Mouse (Mus musculus) kidney, postnatal 25 days (tissue): ENCODE results near the gene Adamts18.

ENCODE experiments used
- DNase-seq, 2 experiments: peaks; one replicate each; pipeline ENCODE4 v3.0.0; 2021; ENCODE audit warnings: mixed read lengths in 2 of 2

Adamts18 gene

DNA sequence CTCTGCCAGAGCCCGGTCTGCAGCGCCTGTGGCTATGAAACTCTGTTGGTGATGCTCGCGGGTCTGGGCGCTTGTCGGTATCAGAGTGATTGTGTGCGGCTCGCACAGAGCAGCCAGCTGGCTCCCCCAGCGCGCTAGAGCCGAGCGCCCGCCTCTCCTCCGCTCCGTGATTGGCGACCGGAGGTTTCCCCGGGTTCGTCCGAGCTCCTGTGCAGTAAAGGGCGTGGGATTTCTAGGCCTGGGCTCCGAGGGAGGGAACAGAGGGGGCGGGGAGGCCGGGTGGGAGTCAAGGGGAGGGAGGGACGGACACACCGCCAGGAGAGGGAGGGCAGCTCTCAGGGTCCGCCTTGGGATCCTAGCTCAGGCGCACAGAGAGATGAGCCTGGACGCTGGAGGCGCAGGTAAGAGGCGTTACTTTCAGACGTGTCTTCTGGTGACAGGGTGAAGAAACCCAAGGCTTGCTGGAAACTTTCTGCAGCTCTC lies at the start of gene Adamts18:
Gene Adamts18 (minus strand): TSS at position 86 of the 483 bp plus-strand sequence.
- peak in 1 of 2 experiments; percentile 6 for DNase-seq

DNA sequence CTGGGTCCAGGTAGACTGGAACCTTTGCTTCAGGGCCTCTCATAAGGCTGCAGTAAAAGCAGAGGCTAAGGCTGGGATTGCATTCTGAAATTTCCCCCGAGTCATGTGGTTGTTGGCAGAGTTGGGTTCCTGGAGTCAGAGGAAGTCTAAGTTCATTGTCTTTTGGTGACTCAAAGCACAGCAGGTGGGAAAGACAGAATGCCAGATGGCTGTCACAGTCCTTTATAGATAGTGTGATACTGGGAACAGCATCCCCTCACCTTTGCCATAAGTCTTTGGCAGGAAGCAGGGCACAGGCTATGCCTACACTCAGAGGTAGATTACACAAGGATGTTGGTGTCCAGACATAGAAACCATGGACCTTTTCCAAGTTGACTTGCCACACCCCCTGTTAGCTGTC lies 47.9 kb upstream of the Adamts18 start:
- no peak for DNase-seq

DNA sequence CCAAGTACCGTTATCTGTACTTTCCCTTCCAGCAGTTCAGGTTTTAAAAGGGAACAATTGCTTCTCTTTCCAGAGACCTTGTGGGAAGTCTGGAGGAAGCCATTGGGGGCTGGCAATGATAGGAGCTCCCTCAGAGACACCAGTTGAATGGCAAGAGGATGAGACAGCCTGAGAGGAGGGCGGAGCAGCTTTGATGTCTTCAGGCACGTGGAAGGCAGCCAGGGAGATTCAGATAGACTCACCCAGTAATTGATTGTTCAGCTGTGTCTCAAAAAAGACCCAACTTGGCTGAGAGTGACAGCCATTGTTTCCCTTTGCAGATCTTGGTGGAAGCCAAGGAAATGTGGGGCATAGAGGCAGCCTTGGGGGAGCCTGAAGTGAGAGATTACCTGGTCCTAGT lies 42.8 kb upstream of the Adamts18 start:
- no peak for DNase-seq

DNA sequence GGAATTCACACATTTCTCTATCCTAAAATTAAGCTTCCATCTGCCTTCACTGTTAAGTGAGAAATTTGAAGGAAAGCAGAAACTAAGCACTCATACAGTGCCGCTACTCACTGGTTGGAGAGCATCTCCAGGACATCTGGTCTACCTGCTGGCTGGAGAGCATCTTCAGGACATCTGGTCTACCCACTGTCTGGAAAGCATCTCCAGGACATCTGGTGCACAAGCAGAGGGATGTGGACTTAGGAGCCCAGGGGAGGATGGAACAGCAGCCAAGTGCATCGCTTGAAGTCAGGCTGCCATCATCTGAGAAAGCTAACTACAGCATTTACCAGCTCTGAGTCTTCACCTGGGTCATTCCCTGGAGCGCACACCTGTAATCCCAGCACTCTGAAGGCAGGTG lies 38.0 kb upstream of the Adamts18 start:
- DNase-seq = no peak

DNA sequence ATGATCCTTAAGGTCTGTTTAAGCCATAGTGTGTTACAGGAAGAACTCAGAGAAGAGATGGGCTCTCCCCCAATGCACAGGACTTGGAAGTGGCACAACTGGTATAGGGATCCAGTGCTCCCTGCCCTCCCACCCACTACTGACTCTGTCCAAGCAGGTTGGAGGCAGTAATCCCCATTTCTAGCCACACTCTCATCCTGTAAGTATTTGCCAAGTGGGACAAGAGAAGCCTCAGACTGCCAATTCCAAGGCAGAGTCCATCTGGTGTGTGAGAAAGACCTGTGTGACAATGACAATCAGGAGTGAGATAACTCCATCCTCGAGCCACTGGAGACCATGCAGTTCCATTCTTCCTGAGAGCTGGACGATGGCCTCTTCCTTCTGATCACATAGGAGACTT lies 36.6 kb upstream of the Adamts18 start:
- no peak for DNase-seq

DNA sequence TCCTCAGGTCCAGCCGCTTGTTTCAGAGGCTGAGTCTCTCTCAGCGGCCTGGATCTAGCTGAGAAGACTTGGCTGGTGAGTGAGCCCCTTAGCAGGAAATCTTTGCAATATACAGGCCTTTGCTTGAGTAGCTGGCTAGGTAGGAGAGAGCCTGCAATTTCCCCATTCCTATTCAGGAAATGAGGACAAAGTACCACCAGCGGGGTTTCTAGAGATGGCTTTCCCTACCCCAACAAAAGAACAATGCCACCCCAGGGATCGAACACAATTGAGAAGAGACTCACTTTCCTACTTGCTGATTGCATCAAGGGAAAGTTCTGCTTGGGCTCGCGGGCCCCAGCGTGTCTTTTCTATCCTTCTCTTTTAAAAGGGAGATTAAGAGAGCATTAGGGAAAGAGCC lies 35.5 kb upstream of the Adamts18 start:
- DNase-seq = no peak

DNA sequence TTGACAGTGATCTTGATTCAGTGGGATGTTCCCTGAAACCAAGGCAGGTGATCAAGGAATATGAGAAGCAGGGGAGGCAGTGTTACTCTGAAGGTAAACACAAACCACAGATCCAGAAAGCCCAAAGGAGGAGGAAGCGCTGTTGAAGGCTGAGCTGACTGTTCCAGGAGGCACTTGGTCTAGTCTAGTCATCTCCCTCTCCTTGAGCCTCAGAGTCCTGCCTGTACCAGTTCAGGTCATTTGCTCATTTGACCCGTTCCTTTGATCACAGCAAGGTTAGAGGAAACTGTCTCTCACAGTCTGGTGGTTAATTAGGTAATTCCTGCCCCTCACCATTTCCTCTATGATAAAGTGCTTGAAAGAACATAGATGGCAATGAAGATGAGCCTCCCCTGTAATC lies 34.0 kb upstream of the Adamts18 start:
- no peak for DNase-seq

DNA sequence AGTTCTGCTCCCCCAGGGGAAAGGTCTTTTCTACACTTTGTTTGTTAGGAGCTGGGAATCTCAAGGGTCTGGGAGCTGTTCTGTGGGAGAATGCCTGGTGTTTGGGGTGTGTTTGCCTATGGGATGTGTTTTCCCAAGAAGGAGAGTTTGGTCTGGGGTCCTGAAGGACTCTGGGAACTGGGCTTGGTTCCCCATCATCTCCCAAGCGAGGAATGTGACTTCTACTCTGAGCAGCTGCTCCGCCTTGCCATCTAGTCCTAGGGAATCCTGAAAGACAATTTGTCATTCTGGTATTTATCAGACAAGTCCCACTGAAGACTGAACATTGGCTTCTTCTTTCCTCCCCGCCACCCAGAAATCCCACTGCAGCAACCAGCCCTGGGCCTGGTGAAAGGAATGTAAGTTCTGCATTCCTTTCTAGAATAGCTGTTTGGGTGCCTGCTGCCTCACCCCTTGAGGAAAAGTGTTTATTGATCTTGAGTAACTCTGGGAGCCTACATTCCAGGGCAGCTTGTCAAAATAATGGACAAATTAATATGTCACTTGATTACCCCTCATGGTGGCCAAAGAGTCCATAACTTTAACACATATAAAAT lies 30.0 kb upstream of the Adamts18 start:
- DNase-seq = no peak

DNA sequence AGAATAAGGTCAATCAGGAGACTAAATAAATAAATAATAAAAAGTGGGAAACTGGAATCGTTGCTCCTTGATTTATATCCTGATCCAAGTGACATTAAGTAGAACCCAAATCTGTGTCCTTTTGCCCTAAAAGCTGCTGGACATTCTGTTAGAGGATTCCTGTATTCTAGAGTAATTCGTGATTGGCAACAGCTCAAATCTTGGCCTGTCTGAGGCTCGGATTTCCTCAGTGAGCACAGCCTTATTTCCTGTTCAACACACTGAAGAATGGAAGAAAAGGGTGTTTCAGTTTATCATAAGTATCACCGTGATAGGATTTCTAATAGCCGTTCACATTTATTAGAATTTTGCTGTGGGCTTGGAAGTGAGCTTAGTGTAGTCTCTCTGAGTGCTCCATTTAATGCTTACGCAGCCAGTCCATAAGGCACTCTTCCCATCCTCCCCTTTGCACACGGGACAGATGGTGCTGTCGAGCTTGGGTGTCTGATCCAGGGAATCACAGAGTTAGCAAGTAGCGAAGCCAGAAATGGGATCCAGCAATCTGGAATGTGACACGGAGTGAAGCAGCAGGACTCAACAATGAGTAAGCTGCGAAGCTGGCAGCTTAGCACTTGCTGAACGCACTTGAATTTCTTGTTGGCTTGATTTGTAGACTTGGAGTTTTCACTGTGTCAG lies 25.0 kb upstream of the Adamts18 start:
- no peak for DNase-seq

DNA sequence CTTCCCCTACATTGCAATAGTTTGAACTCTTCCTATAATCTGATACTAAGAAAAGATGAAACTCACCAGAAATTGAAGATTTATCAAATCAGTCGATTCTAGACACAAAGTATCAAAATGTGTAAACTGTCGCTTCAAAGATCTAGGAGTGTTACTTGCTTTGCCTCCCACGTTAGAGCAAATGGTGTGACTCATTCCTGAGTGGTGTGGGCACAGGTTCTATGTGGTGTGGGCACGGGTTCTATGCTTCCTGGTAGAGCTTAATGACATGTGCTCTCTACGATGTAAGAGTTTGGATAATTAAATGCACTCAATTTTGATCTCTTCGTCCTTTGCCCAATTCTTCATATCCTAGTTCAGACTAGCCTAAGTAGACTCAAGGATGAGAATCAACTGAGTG lies 23.9 kb upstream of the Adamts18 start:
- no peak for DNase-seq

DNA sequence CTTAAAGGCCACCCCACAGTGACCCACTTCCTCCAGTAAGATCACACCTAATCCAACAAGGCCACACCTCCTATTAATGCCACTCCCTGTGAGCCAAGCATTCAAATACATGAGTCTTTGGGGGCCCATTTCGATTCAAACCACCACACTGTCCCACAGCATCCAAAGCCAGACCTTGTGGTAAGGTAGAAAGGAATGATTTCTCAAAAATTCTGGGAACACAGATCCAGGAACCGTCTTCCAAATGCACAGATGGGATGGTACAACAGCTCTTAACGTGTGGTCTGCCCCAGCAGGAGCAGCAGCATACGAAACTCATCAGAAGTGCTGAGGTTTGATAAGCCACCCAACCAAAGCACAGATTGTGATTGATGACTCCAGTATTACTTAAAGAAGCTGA lies 18.0 kb upstream of the Adamts18 start:
- DNase-seq = no peak

DNA sequence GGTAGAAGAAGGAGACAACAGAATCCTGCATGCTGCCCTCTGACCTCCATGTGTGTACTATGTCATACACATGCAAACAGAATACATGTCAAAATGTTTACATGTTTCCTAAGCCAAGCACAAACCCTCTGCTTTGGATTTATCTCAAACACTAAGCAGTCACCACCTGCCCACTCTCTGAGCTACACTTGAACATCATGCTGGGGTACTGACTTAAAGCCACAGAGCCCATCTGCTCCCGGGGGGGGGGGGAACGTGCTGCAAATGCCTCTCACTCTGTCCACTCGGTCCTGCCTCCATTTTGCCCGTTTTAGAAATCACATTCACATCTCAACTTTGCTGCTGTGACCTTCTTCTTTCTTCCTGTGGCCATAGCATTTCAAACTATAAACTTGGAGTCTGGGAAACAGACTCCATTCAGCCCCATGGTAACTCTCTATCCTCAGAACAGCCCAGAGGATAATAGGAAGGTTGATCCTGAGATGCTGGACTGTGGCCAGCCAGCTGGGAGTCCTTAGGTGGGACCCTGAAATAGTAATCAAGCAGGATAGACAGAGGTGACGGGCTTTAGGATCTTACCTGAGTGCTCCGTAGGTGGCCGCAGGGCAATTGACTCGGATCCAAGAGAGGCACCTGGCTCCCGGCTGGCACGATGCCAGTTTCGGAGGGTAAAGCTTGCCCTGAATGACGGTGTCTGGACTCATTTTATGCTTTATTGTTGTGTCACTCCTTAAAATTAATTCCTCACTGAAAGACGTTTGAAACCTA lies 17.0 kb upstream of the Adamts18 start:
- DNase-seq = peak; percentile 58 to 61

DNA sequence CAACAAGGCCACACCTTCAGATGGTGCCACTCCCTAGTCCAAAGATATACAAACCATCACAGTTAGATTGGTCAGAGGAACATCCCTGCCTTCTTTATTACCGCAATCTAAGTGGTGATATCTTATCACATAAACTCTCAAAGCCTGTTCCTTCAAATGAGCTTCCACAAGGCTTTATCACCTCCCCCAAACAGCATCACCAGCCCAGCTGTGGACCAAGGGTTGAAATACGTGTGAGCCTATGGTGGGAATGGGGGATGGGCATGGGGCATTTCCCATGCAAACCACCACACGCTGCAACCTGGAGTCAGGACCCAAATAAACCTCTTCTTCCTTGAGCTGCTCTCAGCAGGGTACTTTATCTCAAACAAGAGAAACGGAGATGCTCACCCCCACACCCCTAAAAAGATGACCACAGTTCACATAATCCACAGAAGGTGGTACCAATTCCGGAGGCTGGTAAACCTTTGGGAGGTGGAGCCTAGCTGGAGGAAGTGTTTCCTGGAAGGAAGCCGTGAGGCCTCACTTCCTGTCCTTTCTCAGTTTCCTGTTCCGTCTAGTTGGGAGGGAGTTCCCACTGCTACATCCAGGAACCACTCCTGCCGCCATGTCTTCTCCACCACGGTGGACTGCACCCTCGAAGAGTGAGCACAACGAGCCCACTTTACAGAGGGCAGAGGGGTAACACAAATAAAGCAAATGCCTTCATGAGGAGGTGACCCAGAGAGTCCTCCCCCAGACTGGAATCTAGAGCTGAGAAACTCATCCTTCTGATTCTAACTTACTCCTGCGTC lies 11.5 kb upstream of the Adamts18 start:
- no peak for DNase-seq

DNA sequence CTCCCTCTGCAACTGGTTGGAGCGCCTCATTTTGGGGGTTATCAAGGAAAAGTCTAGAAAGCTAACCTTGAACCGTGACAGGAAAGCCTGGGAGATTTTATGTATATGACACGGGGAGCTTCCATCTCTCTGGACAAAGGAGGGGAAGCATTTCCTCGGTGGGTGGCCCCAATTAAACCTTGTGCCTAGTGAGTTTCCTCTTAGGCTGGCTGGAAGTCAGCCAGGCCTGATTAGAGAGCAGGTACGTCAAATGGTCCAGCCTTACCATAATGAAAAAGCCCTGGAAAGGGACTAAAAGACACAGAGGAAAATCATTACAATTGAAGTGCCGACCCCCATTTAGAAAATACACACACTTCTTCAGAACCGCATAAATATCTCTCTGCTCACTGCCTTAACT lies 10.3 kb upstream of the Adamts18 start:
- DNase-seq = no peak

DNA sequence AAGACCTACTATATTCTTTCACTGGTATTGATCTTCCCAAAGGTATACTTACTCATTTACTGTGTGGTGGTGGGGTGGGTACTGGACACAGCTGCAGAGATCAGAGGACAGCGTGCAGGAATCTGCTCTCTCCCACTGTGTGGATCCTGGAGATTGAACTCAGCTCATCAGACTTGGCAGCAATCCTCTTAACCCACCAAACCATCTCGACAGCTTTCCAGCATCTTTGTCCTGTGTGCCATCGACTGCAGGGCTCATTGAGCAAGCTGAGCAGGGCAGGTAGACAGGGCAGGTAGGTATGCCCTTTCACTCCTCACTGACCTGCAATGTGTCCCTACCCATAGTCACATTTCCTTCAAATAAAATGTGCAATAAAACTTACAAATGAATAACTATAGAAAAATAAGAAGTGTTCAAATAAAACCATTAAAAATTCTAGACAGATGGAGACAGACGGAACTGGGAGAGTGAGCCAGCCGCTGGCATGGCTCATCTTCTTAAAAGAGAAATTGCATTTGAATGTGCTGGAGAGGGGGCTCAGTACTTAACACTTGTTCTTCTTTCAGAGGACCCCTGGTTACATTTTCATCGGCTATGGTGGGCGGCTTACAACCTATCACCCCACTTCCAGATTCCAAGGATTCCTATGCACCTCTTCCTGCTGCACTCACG lies 6.2 kb upstream of the Adamts18 start:
- no peak for DNase-seq

DNA sequence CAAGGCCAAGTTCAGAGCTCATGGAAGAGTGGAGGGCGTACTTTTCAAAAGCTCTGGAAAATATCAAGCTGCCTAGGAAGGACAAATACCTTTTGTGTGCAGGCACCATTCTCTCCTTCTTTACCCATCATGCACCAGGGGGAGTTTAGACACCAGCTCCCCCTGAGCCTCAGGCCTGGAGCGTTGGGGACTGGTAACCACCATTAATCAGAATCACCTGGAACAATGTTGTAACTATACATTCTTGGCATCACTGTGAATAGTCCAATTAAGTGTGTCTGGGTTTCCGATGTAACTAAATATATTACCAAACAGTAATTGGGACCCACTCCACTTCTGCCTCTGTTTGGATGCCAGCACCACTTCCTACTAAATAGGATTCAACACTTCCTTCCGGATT lies 5.2 kb upstream of the Adamts18 start:
- no peak for DNase-seq

DNA sequence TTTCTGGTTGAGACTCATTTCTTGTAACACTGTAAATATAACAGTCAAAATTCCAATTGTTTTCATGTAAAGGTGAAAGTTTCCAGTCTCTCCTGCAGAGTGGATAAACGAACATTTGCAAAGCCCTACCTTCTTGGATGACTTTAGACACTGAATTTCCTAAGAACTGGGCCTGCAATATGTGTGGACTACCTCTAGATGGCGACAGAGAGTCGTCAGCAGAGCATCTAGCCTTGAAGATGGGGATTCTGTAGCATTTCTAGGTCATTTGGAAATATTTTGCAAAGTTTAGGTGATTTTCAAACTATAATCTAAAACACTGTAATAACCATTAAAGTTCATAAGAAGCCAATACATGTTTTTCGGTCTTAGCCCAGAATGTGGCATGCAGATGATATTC lies 3.1 kb upstream of the Adamts18 start:
- DNase-seq = no peak

DNA sequence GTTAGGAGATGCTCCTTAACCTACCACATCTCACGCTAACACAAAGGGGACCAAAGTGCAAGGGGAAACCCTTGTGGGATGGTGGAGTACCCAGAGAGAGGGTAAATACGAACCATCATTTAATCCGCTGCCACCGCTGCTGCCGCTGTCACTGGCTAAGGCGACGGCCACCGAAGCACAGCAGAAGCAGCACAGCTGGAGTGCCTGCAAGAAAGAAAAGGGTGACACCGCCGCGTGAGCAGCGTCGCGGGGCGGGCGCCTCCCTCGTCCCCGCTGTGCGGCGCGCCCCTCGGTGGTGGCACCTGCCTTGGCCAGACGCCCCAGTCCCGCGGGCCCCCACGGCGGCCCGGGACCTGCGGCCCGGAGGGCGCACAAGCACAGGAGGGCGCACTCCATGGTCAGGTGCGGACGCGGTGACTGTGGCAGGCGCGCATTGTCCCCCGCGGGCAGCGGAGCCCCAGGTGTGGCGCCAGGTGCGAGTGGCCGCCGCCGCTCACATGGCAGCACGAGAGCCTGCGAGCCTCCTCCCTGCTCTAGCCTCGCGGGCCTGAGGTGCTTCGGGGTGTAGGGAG lies 371 bp downstream of the Adamts18 start:
- DNase-seq = no peak

DNA sequence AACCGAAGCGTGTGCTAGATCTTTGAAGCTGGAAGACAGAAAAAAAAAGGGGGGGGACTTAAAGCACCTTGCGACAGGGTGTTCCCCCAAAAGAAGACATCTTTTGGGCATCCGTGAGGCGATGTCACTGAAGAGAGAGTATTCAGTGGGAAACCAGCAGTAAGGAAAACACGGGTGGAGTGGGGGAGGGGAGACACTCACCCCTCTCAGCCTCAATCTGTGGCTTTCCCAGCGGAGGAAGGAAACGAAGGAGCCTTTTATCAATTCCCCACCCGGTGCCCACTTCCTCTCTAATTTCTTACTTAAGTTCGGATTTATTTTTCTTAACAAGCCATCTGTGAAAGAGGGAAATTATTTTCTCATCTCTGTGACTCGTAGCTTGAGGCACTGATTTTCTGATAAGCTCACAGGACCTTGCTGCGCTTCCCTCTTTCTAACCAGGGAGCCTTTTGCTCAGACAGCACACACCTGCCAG lies 895 bp downstream of the Adamts18 start:
- no peak for DNase-seq

DNA sequence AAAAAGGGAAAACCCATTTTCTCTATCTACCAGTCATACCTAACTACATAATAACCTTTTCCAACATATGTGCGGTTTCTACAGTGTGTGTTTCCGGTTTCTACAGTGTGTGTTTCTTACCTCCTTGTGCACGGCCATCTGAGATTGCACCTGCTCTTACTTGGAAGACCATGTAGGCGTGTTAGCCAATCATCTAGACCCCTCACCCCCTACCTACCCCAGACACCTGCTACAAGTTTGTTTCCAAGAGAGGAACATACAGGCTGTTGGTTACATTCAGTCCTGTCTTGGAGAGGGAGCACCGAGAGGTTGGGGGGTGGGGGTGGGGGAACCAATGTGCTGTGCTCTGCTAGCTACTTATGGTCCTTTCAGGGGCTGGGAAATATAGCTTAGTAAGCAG lies 1.9 kb downstream of the Adamts18 start:
- DNase-seq = no peak

DNA sequence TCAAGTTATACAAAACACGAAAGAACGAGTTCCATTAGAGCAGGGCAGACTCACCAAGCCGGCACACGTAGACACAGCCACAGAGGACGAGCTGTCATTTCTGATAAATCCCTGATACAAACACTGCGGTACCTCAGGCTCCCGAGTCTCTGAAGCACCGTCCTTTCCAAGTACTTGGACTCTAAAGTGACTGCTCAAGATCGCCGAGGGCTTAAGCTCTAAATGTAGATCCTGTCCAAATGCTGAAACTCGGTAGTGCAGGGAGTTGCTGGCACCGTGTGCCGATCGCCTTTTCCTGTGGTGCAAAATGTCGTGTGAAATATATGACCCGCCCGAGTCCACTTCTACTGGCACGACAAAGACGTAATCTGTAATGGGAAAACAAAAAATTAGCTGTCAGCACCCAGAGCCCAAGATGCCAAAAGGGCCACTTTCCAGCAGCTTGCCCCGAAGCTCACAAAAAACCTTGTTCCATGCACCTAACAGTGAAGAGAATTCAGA lies 3.7 kb downstream of the Adamts18 start:
- DNase-seq = no peak

DNA sequence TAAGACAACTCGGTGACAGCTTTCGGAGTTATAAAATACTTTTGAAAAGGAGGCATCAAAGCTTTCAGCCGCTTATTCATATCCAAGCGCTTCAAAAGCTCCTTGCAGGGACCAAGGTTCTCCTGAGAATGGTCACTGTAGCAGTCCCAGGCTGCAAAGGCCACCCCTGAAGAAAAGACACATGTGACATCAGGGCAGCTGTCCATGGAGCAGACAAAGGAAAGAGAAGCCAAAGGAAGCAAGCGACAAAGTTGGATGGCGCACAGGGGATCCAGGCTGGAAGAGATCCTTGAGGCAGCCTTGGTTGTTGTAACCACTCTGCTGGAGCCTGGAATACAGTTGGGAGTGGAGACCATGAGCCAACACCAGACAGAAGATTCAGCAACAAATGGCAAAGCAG lies 10.3 kb downstream of the Adamts18 start:
- no peak for DNase-seq
